Mouse (Mus musculus): ENCODE data around the gene Ddit4.
A peak's percentile ranks its signal among the peaks of the same experiment; 100 is the strongest.

- TF ChIP-seq MYOG (IDR thresholded peaks at IDR 0.05; ENCODE audit: control insufficient read depth in 1 of 3, insufficient read depth in 1 of 3, insufficient read length in 2 of 3, low read depth in 2 of 3) (peak in 1 of 3 experiments; percentile 42), POLR2A (IDR thresholded peaks at IDR 0.05; ENCODE audit: insufficient read length, low read depth) (no peak), TCF12 (IDR thresholded peaks at IDR 0.05; ENCODE audit: insufficient read depth, poor library complexity, severe bottlenecking) (no peak), MAX (IDR thresholded peaks at IDR 0.05; ENCODE audit: low read depth) (no peak), USF1 (IDR thresholded peaks at IDR 0.05; ENCODE audit: low read depth) (no peak), MYOD1 (IDR thresholded peaks at IDR 0.05; ENCODE audit: control insufficient read depth in 1 of 3, insufficient read length in 2 of 3, low read depth in 2 of 3) (peak in 2 of 3 experiments; percentile 9 to 27), POLR2AphosphoS2 (IDR thresholded peaks at IDR 0.05; ENCODE audit: insufficient read length, low read depth) (no peak)
These were observed 2.0 kb upstream of the Ddit4 start for GRCm38 (mm10) chr10:59953564-59954039.
